Mouse (Mus musculus) bone marrow, adult 2 months (tissue): ENCODE data around the gene Rnf149.

Source experiments
- CTCF ChIP-seq: fragments of 200-500 bp; IDR thresholded peaks from 2 replicates; pipeline ENCODE4 v1.5.1; 2011; ENCODE audit warnings: low read length, control low read depth; ENCODE audit not compliant: control insufficient read depth, insufficient read depth
- POLR2A ChIP-seq: fragments of 200-500 bp; IDR thresholded peaks from 2 replicates; pipeline ENCODE4 v1.6.1; 2011; ENCODE audit warnings: low read depth, mild to moderate bottlenecking, control low read depth, low read length, borderline replicate concordance; ENCODE audit not compliant: control insufficient read depth

DNA sequence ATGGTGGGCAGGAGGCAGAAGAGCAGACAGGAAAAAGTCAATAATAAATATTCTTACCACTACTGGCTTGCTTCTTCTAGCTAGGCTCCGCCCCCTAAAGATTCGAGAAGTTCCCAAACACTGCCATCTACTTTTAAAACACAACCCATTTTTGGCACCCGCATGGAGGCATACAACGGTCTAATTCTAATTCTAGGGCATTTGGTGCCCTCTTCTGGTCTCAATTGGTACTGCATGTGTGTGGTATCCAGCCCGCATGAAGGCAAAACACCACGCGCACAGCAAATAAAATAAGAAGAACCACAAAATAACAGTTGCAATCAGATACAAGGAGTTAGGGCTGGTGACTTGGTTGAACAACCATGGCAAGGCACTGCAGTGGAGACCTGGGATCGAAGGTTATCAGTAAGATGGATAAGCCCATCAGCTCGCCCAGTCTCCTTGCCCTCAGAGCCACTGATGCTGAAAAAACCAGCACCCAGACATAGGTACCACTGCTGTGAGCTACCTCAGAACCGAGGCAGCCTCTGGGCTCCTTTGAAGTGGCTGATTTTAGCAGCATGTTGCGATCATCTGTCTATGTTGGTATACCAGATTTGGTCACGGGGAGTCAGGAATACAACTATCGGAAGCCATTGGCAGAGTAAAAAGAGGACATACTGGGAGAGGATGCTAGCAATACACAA lies 46.8 kb downstream of the Rnf149 start:
- TF ChIP-seq POLR2A (no peak), CTCF (peak; percentile 60)
